Mouse (Mus musculus) kidney, embryonic 16.5 days (tissue): Measurements from ENCODE around the gene Nrxn3. TPM values are rescaled to one million over a fixed set of nuclear protein-coding genes. Genes with fewer than 3 reads are reported as not detected.

Source experiments
- ATAC-seq: fragments of 200-750 bp; cut with Nextera tagmentation; 2 replicates; pipeline ENCODE4 v1.8.0; 2017; ENCODE audit warnings: moderate TSS enrichment; ENCODE audit not compliant: low FRiP score, low TSS enrichment
- H3K27ac ChIP-seq: fragments of 300-500 bp; sonication (generic); 2 replicates; pipeline ENCODE4 v1.5.1; 2014; ENCODE audit warnings: low read length
- H3K27me3 ChIP-seq: fragments of 300-500 bp; sonication (generic); 2 replicates; pipeline ENCODE4 v1.6.1; 2014; ENCODE audit warnings: low read length, control low read depth, mixed read lengths; ENCODE audit not compliant: insufficient read depth
- H3K36me3 ChIP-seq: fragments of 300-500 bp; sonication (generic); 2 replicates; pipeline ENCODE4 v1.6.1; 2014; ENCODE audit warnings: low read length, control low read depth, mixed read lengths; ENCODE audit not compliant: insufficient read depth
- H3K4me1 ChIP-seq: fragments of 300-500 bp; sonication (generic); 2 replicates; pipeline ENCODE4 v1.6.1; 2014; ENCODE audit warnings: low read length, control low read depth, mixed read lengths; ENCODE audit not compliant: insufficient read depth
- H3K4me2 ChIP-seq: fragments of 300-500 bp; sonication (generic); replicated peaks from 2 replicates; pipeline ENCODE4 v1.6.1; 2014; ENCODE audit warnings: low read depth, low read length
- H3K4me3 ChIP-seq: fragments of 300-500 bp; sonication (generic); 2 replicates; pipeline ENCODE4 v1.5.1; 2014; ENCODE audit warnings: mild to moderate bottlenecking, low read length
- H3K9ac ChIP-seq: fragments of 300-500 bp; sonication (generic); replicated peaks from 2 replicates; pipeline ENCODE4 v1.6.1; 2014; ENCODE audit warnings: low read length
- H3K9me3 ChIP-seq: fragments of 300-500 bp; sonication (generic); 2 replicates; pipeline ENCODE4 v1.6.1; 2016; ENCODE audit warnings: low read length, control low read depth
- WGBS: fragments of 180-500 bp; shearing (Covaris S2); extraction: QIAGEN DNeasy Blood & Tissue Kit; methylation state at CpG from one replicate; pipeline ENCODE4 v1.1.7; 2014; 5-methylcytosine and 5-hydroxymethylcytosine counted together
- polyA plus RNA-seq: library from polyadenylated mRNA; unstranded; fragments of >200 nt; fragmentation: Nextera tagmentation; extraction: Ambion mirVana; gene quantifications from 2 replicates; pipeline ENCODE4 v1.2.1, GENCODE M21; 2015

The Nrxn3 gene
- polyA plus RNA-seq, 1 experiment from 2014 or later = 5.1 TPM

DNA sequence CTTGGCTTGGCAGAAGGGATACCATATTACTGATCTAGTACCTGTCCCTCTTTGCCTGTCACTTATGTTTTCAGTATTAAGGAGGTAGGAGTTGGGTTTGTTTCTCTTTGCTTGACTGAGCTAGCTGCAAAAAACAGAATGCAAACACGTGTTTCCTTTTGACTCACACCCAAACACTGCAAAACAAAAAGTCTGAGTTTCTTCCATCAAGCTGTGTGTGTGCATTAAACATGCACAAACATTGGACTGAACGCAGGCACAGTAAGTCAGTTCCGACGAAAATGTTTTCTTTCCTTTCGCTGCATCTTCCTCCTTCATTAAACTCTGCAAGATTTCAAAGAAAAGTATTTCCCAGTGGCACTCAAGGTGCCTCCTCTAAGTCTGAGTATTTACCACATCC, 1270.6 kb downstream of the Nrxn3 start:
- WGBS = 60% methylated on average over 5 of the region's 5 CpGs
- ATAC-seq = peak; percentile 9; the same call in 1 of the 2 replicates
- H3K9me3 ChIP-seq = no peaks in the 10 kb centered on the region
- no peak overlapping the region for H3K4me2 ChIP-seq
- H3K9ac ChIP-seq = no peak overlapping the region
- H3K4me1 ChIP-seq = no peaks in the 10 kb centered on the region
- no peaks in the 10 kb centered on the region for H3K27me3 ChIP-seq
- H3K36me3 ChIP-seq = no peaks in the 10 kb centered on the region
- no peak overlapping the region for H3K4me3 ChIP-seq
- H3K27ac ChIP-seq = no peak overlapping the region

DNA sequence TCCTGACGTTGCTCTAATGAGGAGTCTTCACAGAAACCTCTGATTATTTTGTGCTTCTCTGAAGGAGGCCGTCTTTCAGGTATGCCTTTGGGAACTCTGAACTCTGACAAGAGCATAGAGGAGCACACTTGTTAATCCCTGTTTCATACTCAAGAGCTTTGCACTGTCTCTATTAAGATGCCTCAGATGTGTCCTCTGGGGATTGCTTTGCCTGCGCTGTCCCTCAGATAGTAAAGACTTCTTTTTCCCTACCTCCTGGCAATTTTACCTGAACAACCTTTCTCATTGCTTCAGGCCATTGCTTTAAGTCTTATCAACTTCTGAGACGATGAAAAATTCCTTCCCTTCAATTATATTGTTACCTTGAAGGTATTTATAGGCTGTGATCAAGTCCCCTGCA, 1272.7 kb downstream of the Nrxn3 start:
- no peak overlapping the region for H3K9ac ChIP-seq
- H3K36me3 ChIP-seq = no peaks in the 10 kb centered on the region
- 76% methylated on average over 4 of the region's 4 CpGs for WGBS
- H3K9me3 ChIP-seq = no peaks in the 10 kb centered on the region
- no peak overlapping the region for H3K4me3 ChIP-seq
- no peaks in the 10 kb centered on the region for H3K27me3 ChIP-seq
- no peak overlapping the region for H3K4me2 ChIP-seq
- no peak for ATAC-seq
- H3K27ac ChIP-seq = no peak overlapping the region
- H3K4me1 ChIP-seq = no peaks in the 10 kb centered on the region

DNA sequence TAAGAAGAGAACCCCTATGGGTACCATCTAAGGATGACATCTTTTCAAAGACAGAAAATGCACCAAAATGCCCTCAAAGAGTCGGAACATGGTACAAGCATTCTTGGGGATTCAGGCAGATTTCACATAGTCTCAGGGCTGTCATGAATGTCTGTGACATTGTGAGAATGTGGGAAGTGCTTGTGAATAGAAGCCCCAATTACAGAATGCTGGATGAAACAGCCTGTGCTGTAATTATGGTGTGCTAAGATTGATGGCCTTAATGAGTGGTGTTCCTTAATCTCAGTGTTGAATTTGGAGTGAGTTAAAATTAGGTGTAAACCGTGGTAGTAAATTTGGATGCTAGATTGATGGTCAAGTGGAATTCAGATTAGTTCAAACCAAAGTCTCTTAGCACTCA, 1287.6 kb downstream of the Nrxn3 start:
- no peak overlapping the region for H3K4me3 ChIP-seq
- 87% methylated on average over 2 of the region's 2 CpGs for WGBS
- no peaks in the 10 kb centered on the region for H3K36me3 ChIP-seq
- H3K4me2 ChIP-seq = no peak overlapping the region
- H3K27ac ChIP-seq = no peak overlapping the region
- ATAC-seq = no peak
- no peak overlapping the region for H3K9ac ChIP-seq
- H3K4me1 ChIP-seq = no peaks in the 10 kb centered on the region
- no peaks in the 10 kb centered on the region for H3K9me3 ChIP-seq
- H3K27me3 ChIP-seq = no peaks in the 10 kb centered on the region

DNA sequence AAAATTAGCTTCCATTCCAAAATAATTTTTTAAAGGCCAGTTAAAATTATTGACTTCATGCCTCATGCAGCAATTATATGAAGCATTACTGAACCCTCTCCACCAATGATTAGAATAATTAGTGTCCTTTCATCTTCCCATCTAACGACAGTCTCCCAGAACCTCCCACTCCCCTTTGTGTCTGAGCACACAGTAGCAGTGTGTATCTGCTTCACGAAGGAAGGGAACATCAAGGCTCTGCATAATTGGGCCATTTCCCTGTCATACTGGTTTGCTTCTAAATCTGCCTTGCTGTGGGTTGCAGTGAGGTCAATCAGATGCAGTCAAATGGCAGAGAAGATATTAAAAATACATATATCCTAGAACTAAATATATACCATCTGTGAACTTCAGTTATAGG, 1291.3 kb downstream of the Nrxn3 start:
- H3K27me3 ChIP-seq = no peaks in the 10 kb centered on the region
- H3K27ac ChIP-seq = no peak overlapping the region
- no peaks in the 10 kb centered on the region for H3K4me1 ChIP-seq
- H3K4me2 ChIP-seq = no peak overlapping the region
- H3K4me3 ChIP-seq = no peak overlapping the region
- no peak overlapping the region for H3K9ac ChIP-seq
- H3K9me3 ChIP-seq = no peaks in the 10 kb centered on the region
- 28% methylated on average over 2 of the region's 2 CpGs for WGBS
- no peaks in the 10 kb centered on the region for H3K36me3 ChIP-seq
- no peak for ATAC-seq

DNA sequence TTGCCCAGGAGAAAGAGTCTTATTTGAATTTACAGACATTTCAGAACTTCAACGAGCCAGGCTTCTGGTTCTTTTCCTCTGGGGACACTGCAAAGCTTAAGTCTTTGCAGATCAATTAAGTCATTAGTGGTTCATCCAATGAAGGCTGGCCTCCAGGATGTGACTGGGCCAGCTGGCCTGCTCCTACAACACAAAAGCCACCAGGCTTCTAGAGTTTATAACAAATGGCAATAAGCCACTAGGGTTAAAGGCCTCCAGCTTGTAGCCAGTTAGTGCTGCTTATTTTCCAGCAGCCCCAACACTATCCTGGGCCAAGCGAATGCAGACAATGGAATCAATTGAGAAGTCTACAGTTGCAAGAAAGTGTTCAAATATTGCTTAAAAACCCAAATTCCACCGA, 1304.3 kb downstream of the Nrxn3 start:
- Histone ChIP-seq H3K27ac (no peak overlapping the region), H3K4me1 (no peaks in the 10 kb centered on the region), H3K4me3 (no peak overlapping the region), H3K4me2 (no peak overlapping the region), H3K27me3 (no peaks in the 10 kb centered on the region), H3K9me3 (no peaks in the 10 kb centered on the region), H3K9ac (no peak overlapping the region), H3K36me3 (no peaks in the 10 kb centered on the region)
- 64% methylated on average over 3 of the region's 3 CpGs for WGBS
- no peak for ATAC-seq

DNA sequence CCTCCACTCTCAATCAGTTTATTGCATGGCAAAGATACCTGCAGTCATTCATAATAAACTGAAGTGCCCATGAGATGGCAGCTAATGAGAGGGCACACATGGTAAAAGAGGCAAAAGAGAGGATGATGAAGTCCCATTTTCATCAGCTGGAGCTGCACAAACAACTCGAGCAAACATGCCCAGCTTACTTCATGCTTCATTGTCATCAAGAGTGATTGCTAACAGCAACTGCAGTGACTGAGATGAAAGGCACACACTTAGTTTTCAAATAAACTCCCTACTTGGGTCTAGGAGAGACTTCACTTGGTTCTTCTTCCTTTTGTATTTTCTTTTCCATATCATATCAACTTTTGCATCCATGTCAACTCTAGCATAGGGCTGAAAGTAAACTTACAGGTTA, 1318.4 kb downstream of the Nrxn3 start:
- Histone ChIP-seq H3K27ac (no peak overlapping the region), H3K4me3 (no peak overlapping the region), H3K4me1 (no peaks in the 10 kb centered on the region), H3K9me3 (no peaks in the 10 kb centered on the region), H3K27me3 (no peaks in the 10 kb centered on the region), H3K9ac (no peak overlapping the region), H3K36me3 (no peaks in the 10 kb centered on the region), H3K4me2 (no peak overlapping the region)
- no peak for ATAC-seq
- WGBS = 50% methylated on average over 1 of the region's 1 CpGs

DNA sequence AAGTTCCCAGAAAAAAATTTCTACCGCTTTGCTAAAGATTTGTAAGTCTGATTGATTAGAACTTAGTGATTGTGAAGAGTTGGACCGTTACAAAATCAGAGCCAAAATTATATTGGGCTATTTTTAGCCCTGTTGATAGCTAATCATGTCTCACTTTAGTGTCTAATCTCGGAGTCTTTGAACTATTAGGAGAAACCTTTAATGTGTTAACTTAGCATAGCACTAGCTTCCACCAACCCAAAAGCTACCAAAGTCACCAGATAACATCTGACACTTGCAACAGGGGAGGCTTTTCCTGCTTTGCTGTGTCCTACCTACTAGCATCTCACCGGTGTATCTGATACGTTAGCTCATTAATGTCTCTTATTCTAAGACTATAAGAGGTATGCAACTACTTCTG, 1333.6 kb downstream of the Nrxn3 start:
- Histone ChIP-seq H3K4me3 (no peak overlapping the region), H3K27me3 (no peaks in the 10 kb centered on the region)

DNA sequence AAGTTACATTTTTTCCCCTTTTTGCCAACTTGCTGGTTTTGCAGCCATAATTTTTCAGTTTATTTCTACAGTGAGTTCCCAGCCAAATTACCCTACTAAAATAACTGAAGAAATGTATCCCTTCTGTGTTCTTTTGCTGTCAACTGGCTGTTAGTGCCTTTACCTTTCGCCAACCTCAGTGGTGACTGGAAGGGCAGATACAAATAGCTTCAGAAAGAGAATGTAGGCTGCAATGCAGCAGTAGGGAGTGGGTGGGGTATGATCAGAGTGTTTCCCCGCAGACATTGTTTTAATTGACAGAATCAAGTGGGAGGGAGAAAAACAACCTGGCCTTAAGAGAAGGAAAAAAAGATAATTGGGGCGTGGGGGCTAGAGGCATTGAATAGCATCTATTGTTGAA, 1337.1 kb downstream of the Nrxn3 start:
- no peak for ATAC-seq

More for the DNA sequence above, 1333.6 kb downstream of the Nrxn3 start:
- Histone ChIP-seq H3K4me1 (no peaks in the 10 kb centered on the region), H3K36me3 (no peaks in the 10 kb centered on the region), H3K27ac (no peak overlapping the region), H3K9me3 (no peaks in the 10 kb centered on the region), H3K4me2 (no peak overlapping the region), H3K9ac (no peak overlapping the region)
- ATAC-seq = no peak
- 88% methylated on average over 5 of the region's 5 CpGs for WGBS

DNA sequence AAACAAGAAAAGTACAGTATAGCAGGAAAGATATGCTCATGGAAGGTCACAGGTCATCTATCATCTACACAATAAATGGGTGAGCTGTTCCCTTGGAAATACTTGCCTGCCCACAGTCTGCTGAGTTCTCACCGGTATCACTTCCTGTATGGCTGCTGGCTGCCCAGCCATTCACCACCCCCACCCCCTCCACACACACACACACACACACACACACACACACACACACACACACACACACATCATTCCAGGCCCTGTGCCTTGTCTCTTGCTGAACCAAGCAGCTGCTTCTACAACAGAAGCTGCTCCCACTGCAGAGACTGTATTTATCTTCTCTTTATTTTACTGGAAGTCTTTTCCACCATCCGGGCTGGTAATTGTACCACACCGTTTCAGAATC, 1338.6 kb downstream of the Nrxn3 start:
- Histone ChIP-seq H3K4me1 (no peaks in the 10 kb centered on the region), H3K27ac (no peak overlapping the region), H3K9ac (no peak overlapping the region), H3K4me3 (no peak overlapping the region), H3K36me3 (no peaks in the 10 kb centered on the region), H3K4me2 (no peak overlapping the region), H3K9me3 (no peaks in the 10 kb centered on the region), H3K27me3 (no peaks in the 10 kb centered on the region)
- ATAC-seq = peak; percentile 75; the same call in 1 of the 2 replicates
- WGBS = 16% methylated on average over 3 of the region's 3 CpGs

More for the DNA sequence above, 1337.1 kb downstream of the Nrxn3 start:
- H3K36me3 ChIP-seq = no peaks in the 10 kb centered on the region
- no peaks in the 10 kb centered on the region for H3K4me1 ChIP-seq
- H3K27me3 ChIP-seq = no peaks in the 10 kb centered on the region
- H3K9me3 ChIP-seq = no peaks in the 10 kb centered on the region
- H3K9ac ChIP-seq = no peak overlapping the region
- no peak overlapping the region for H3K4me3 ChIP-seq
- 80% methylated on average over 3 of the region's 3 CpGs for WGBS
- no peak overlapping the region for H3K27ac ChIP-seq
- H3K4me2 ChIP-seq = no peak overlapping the region

DNA sequence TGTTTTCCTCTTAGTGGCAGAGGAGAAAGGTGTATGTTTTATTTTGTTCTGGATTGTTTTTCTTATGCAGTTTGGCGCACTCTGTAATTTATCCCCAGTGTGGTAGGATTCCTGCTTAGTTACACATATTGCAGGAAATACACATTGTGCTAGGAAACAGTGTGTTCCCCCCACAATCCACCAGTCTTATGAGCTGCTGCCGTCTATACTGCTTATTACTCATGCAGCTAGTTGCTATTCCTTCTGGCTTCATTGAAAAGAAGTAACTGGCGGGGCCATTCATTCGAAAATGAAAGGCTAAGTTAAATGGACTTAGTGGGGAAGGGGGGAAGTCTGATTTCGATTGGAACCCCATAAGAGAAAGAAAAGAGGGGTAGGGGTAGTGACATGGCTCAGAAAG, 1339.5 kb downstream of the Nrxn3 start:
- H3K4me3 ChIP-seq = no peak overlapping the region
- H3K36me3 ChIP-seq = no peaks in the 10 kb centered on the region
- H3K27ac ChIP-seq = no peak overlapping the region
- H3K4me1 ChIP-seq = no peaks in the 10 kb centered on the region
- no peak for ATAC-seq
- no peak overlapping the region for H3K4me2 ChIP-seq
- WGBS = 79% methylated on average over 5 of the region's 5 CpGs
- no peaks in the 10 kb centered on the region for H3K9me3 ChIP-seq
- no peak overlapping the region for H3K9ac ChIP-seq
- H3K27me3 ChIP-seq = no peaks in the 10 kb centered on the region

DNA sequence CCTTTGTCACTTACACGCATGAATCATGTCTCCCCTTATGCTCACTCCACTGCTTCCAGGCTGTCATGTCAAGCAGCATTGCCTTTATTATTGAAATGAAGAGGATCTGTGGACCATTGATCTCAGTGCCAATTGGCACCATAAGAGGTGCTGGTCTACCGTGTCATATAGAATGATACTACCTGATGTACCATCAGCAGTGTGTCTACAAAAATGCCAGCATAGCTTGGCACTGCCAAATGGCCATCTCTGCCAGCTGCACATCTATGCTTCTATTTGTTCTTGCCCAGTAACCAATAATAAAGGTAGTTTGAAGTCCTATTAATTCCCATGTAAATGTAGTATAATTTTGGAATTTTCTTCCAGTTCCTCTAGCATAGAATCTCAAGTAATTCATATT, 1340.8 kb downstream of the Nrxn3 start:
- no peak for ATAC-seq
- H3K4me2 ChIP-seq = no peak overlapping the region
- 95% methylated on average over 2 of the region's 2 CpGs for WGBS
- H3K36me3 ChIP-seq = no peaks in the 10 kb centered on the region
- H3K27me3 ChIP-seq = no peaks in the 10 kb centered on the region
- H3K9ac ChIP-seq = no peak overlapping the region
- H3K4me3 ChIP-seq = no peak overlapping the region
- H3K4me1 ChIP-seq = no peaks in the 10 kb centered on the region
- no peaks in the 10 kb centered on the region for H3K9me3 ChIP-seq
- no peak overlapping the region for H3K27ac ChIP-seq
